Mouse (Mus musculus): ENCODE measurements around the gene Mmp9. TPM values are rescaled to one million over a fixed set of nuclear protein-coding genes. Genes with fewer than 3 reads are reported as not detected.

Gene Mmp9
- polyA plus RNA-seq, 1 experiment from 2014 or later = 17.9 TPM

GRCm38 (mm10) chr2:164942692-164943290, 2.2 kb downstream of the Mmp9 start:
- Histone ChIP-seq H3K9ac (replicated peaks) (no peak overlapping the region), H3K4me2 (replicated peaks) (no peak overlapping the region), H3K27me3 (peaks cover 20% of the 10 kb centered on the region), H3K36me3 (no peaks in the 10 kb centered on the region), H3K9me3 (no peaks in the 10 kb centered on the region), H3K4me1 (peaks cover 19% of the 10 kb centered on the region), H3K4me3 (no peak overlapping the region), H3K27ac (replicated peaks) (no peak overlapping the region)
- WGBS = 15% methylated on average over 5 of the region's 5 CpGs
- ATAC-seq (replicated peaks) = no peak

- no peak overlapping the region for H3K4me2 ChIP-seq (replicated peaks)
- no peak overlapping the region for H3K9ac ChIP-seq (replicated peaks)
- H3K4me3 ChIP-seq = no peak overlapping the region
- no peak for ATAC-seq (replicated peaks)
- H3K27me3 ChIP-seq = peaks cover 56% of the 10 kb centered on the region
- no peaks in the 10 kb centered on the region for H3K36me3 ChIP-seq
- 28% methylated on average over 4 of the region's 4 CpGs for WGBS
- peaks cover 8% of the 10 kb centered on the region for H3K4me1 ChIP-seq
- no peaks in the 10 kb centered on the region for H3K9me3 ChIP-seq
- H3K27ac ChIP-seq (replicated peaks) = no peak overlapping the region
These were observed 6.9 kb downstream of the Mmp9 start for GRCm38 (mm10) chr2:164947506-164947905.

DNA sequence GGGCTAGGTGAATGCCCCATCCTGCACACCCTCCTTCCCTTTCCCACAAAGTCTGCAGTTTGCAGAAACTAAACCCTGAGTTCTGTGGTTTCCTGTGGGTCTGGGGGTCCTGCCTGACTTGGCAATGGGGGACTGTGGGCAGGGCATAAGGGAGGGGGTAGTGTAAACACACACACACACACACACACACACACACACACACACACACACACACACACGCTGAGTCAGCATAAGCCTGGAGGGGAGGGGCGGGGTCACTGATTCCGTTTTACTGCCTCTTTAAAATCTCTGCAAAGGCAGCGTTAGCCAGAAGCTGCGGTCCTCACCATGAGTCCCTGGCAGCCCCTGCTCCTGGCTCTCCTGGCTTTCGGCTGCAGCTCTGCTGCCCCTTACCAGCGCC, 7.3 kb downstream of the Mmp9 start:
- ATAC-seq (replicated peaks) = no peak

DNA sequence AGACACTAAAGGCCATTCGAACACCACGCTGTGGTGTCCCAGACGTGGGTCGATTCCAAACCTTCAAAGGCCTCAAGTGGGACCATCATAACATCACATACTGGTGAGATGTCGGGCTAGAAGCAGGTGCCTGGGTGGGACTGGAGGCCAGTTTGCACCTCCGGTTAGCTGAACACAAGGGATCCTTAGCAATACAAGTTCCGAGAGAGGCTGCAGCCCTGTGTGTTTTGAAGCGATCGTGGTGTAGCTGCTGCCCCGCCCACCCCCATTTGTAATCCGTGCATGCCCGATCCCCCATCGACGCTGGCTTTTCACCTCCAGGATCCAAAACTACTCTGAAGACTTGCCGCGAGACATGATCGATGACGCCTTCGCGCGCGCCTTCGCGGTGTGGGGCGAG, 8.4 kb downstream of the Mmp9 start:
- peak overlapping the region; percentile 24 for H3K4me2 ChIP-seq (replicated peaks)
- no peaks in the 10 kb centered on the region for H3K36me3 ChIP-seq
- H3K27ac ChIP-seq (replicated peaks) = no peak overlapping the region
- H3K9ac ChIP-seq (replicated peaks) = no peak overlapping the region
- H3K27me3 ChIP-seq = peaks cover 63% of the 10 kb centered on the region
- 7% methylated on average over 25 of the region's 25 CpGs for WGBS
- H3K4me1 ChIP-seq = peaks cover 15% of the 10 kb centered on the region
- H3K4me3 ChIP-seq = peak overlapping the region; percentile 15; the same call in 1 of the 2 replicates
- no peak for ATAC-seq (replicated peaks)
- H3K9me3 ChIP-seq = no peaks in the 10 kb centered on the region

More for the DNA sequence above, 7.3 kb downstream of the Mmp9 start:
- H3K4me2 ChIP-seq (replicated peaks) = no peak overlapping the region
- 5% methylated on average over 7 of the region's 7 CpGs for WGBS
- H3K4me3 ChIP-seq = no peak overlapping the region
- no peaks in the 10 kb centered on the region for H3K9me3 ChIP-seq
- H3K27me3 ChIP-seq = peaks cover 61% of the 10 kb centered on the region
- no peak overlapping the region for H3K9ac ChIP-seq (replicated peaks)
- peaks cover 8% of the 10 kb centered on the region for H3K4me1 ChIP-seq
- H3K27ac ChIP-seq (replicated peaks) = no peak overlapping the region
- no peaks in the 10 kb centered on the region for H3K36me3 ChIP-seq

GRCm38 (mm10) chr2:164950501-164950900, 9.9 kb downstream of the Mmp9 start:
- Histone ChIP-seq H3K4me1 (peaks cover 15% of the 10 kb centered on the region), H3K4me2 (replicated peaks) (no peak overlapping the region), H3K36me3 (no peaks in the 10 kb centered on the region), H3K27me3 (peaks cover 67% of the 10 kb centered on the region), H3K27ac (replicated peaks) (no peak overlapping the region), H3K9ac (replicated peaks) (no peak overlapping the region), H3K9me3 (no peaks in the 10 kb centered on the region), H3K4me3 (no peak overlapping the region)
- 26% methylated on average over 13 of the region's 13 CpGs for WGBS
- no peak for ATAC-seq (replicated peaks)

- Histone ChIP-seq H3K27ac (replicated peaks) (no peak overlapping the region), H3K9me3 (no peaks in the 10 kb centered on the region), H3K4me3 (no peak overlapping the region), H3K4me1 (peaks cover 15% of the 10 kb centered on the region), H3K9ac (replicated peaks) (no peak overlapping the region), H3K4me2 (replicated peaks) (no peak overlapping the region), H3K36me3 (no peaks in the 10 kb centered on the region), H3K27me3 (peaks cover 67% of the 10 kb centered on the region)
- 84% methylated on average over 4 of the region's 4 CpGs for WGBS
- ATAC-seq (replicated peaks) = no peak
These were observed 11.2 kb downstream of the Mmp9 start for GRCm38 (mm10) chr2:164951745-164952144.

GRCm38 (mm10) chr2:164952448-164952847, 11.9 kb downstream of the Mmp9 start:
- 42% methylated on average over 13 of the region's 13 CpGs for WGBS
- peaks cover 62% of the 10 kb centered on the region for H3K27me3 ChIP-seq

DNA sequence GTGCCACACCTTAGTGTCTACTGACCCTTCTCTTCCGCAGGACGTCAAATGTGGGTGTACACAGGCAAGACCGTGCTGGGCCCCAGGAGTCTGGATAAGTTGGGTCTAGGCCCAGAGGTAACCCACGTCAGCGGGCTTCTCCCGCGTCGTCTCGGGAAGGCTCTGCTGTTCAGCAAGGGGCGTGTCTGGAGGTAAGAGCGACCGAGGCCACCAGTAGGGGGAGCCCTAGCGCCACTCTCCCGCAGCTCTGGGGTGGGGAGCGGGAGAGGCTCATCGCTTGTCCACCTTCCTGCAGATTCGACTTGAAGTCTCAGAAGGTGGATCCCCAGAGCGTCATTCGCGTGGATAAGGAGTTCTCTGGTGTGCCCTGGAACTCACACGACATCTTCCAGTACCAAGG, 12.6 kb downstream of the Mmp9 start:
- H3K9ac ChIP-seq (replicated peaks) = no peak overlapping the region
- H3K27me3 ChIP-seq = peaks cover 55% of the 10 kb centered on the region
- H3K4me2 ChIP-seq (replicated peaks) = no peak overlapping the region
- H3K9me3 ChIP-seq = no peaks in the 10 kb centered on the region
- H3K27ac ChIP-seq (replicated peaks) = no peak overlapping the region
- peaks cover 15% of the 10 kb centered on the region for H3K4me1 ChIP-seq
- WGBS = under 1% methylated on average over 21 of the region's 21 CpGs
- ATAC-seq (replicated peaks) = peak; percentile 65
- H3K36me3 ChIP-seq = no peaks in the 10 kb centered on the region
- H3K4me3 ChIP-seq = no peak overlapping the region

More at GRCm38 (mm10) chr2:164952448-164952847, 11.9 kb downstream of the Mmp9 start:
- no peak overlapping the region for H3K9ac ChIP-seq (replicated peaks)
- ATAC-seq (replicated peaks) = no peak
- H3K9me3 ChIP-seq = no peaks in the 10 kb centered on the region
- H3K4me1 ChIP-seq = peaks cover 15% of the 10 kb centered on the region
- no peaks in the 10 kb centered on the region for H3K36me3 ChIP-seq
- H3K27ac ChIP-seq (replicated peaks) = no peak overlapping the region
- no peak overlapping the region for H3K4me2 ChIP-seq (replicated peaks)
- no peak overlapping the region for H3K4me3 ChIP-seq

DNA sequence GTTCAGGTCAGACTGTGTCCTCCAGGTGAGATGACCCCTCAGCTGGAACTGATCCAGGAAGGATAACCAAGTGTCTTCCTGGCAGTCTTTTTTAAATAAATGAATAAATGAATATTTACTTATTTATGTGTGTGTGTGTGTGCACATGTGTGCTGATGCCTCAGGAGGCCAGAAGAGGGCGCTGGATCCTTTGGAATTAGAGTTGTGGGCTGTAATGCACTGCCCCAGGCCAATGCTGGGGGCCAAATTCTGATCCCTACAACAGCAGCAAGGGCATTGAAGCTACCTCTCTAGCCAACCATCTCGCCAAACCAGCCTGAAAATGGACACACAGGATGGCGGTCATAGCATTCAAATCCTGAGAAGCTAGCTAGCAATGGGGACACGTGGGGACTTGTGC, 15.1 kb downstream of the Mmp9 start:
- Histone ChIP-seq H3K27ac (replicated peaks) (no peak overlapping the region), H3K9ac (replicated peaks) (no peak overlapping the region), H3K9me3 (no peaks in the 10 kb centered on the region), H3K4me3 (no peak overlapping the region), H3K36me3 (no peaks in the 10 kb centered on the region), H3K4me1 (peaks cover 10% of the 10 kb centered on the region), H3K4me2 (replicated peaks) (no peak overlapping the region), H3K27me3 (peaks cover 31% of the 10 kb centered on the region)
- ATAC-seq (replicated peaks) = no peak
- 75% methylated on average over 4 of the region's 4 CpGs for WGBS

- ATAC-seq (replicated peaks) = no peak
- Histone ChIP-seq H3K4me2 (replicated peaks) (no peak overlapping the region), H3K27ac (replicated peaks) (no peak overlapping the region), H3K9ac (replicated peaks) (no peak overlapping the region), H3K27me3 (peaks cover 27% of the 10 kb centered on the region), H3K36me3 (no peaks in the 10 kb centered on the region), H3K9me3 (no peaks in the 10 kb centered on the region), H3K4me1 (peaks cover 14% of the 10 kb centered on the region), H3K4me3 (no peak overlapping the region)
- WGBS = 70% methylated on average over 5 of the region's 5 CpGs
These were observed 15.6 kb downstream of the Mmp9 start for GRCm38 (mm10) chr2:164956195-164956594.

GRCm38 (mm10) chr2:164957548-164958315, 17.2 kb downstream of the Mmp9 start:
- H3K27ac ChIP-seq (replicated peaks) = no peak overlapping the region
- peaks cover 11% of the 10 kb centered on the region for H3K27me3 ChIP-seq
- no peak overlapping the region for H3K9ac ChIP-seq (replicated peaks)
- H3K9me3 ChIP-seq = no peaks in the 10 kb centered on the region
- ATAC-seq (replicated peaks) = no peak
- H3K36me3 ChIP-seq = no peaks in the 10 kb centered on the region
- no peak overlapping the region for H3K4me2 ChIP-seq (replicated peaks)
- H3K4me3 ChIP-seq = no peak overlapping the region
- 60% methylated on average over 9 of the region's 9 CpGs for WGBS
- H3K4me1 ChIP-seq = peaks cover 19% of the 10 kb centered on the region

GRCm38 (mm10) chr2:164960716-164961441, 20.3 kb downstream of the Mmp9 start, which contains the start of gene Slc12a5:
Gene Slc12a5 (plus strand): TSS chr2:164960802.
- Histone ChIP-seq H3K4me2 (replicated peaks) (peak within 1 kb of the TSS; percentile 57), H3K9ac (replicated peaks) (peak within 1 kb of the TSS; percentile 58), H3K27ac (replicated peaks) (0 out of 2 replicates have a peak within 1 kb of the TSS, but pooled peaks have one; percentile 29), H3K4me3 (peak within 1 kb of the TSS; percentile 56), H3K9me3 (no peaks in the 10 kb centered on the region), H3K27me3 (peaks cover 2% of the 10 kb centered on the region), H3K4me1 (peaks cover 33% of the 10 kb centered on the region), H3K36me3 (no peaks in the 10 kb centered on the region)
- peak; percentile 46 for ATAC-seq (replicated peaks)
- WGBS = 1% methylated on average over 39 of the region's 54 CpGs

Data from forebrain, embryonic 15.5 days (tissue).